Mouse (Mus musculus) MEL (cell line): Measurements from ENCODE around the gene Mrln. TPM values are rescaled to one million over a fixed set of nuclear protein-coding genes. Genes with fewer than 3 reads are reported as not detected.

Experiments
- DNase-seq: peaks from one replicate; pipeline ENCODE4 v3.0.0; 2011; ENCODE audit warnings: low read depth, low spot score
- H3K27ac ChIP-seq: 2 replicates; pipeline ENCODE4 v1.5.1; 2012; ENCODE audit warnings: low read depth, mild to moderate bottlenecking, control low read depth, low read length, moderate library complexity; ENCODE audit not compliant: control insufficient read depth
- H3K27me3 ChIP-seq, 2 experiments: fragments of 150-350 bp in 1 of 2; sonication (generic) in 1 of 2; 2 replicates each; pipeline ENCODE4 v1.6.1; 2012; ENCODE audit warnings: low read length in 2 of 2, mild to moderate bottlenecking in 2 of 2, improper control_type of control experiment in 1 of 2, moderate library complexity in 1 of 2; ENCODE audit not compliant: insufficient read depth in 2 of 2, control insufficient read depth in 1 of 2
- H3K36me3 ChIP-seq, 2 experiments: 2 replicates each; pipeline ENCODE4 v1.6.1; 2012 to 2014; ENCODE audit warnings: low read length in 2 of 2, improper control_type of control experiment in 1 of 2, inconsistent platforms in 1 of 2, mild to moderate bottlenecking in 1 of 2; ENCODE audit not compliant: insufficient read depth in 2 of 2, control insufficient read depth in 1 of 2
- H3K4me1 ChIP-seq, 2 experiments: fragments of 150-350 bp in 1 of 2; sonication (generic) in 1 of 2; 2 replicates each; pipeline ENCODE4 v1.6.1; 2012; ENCODE audit warnings: low read length in 2 of 2, improper control_type of control experiment in 1 of 2, mild to moderate bottlenecking in 1 of 2; ENCODE audit not compliant: insufficient read depth in 2 of 2, control insufficient read depth in 1 of 2
- H3K4me3 ChIP-seq, 2 experiments: fragments of 150-350 bp in 1 of 2; sonication (generic) in 1 of 2; 2 replicates each; pipeline ENCODE4 v1.5.1; 2012; ENCODE audit warnings: low read depth in 2 of 2, low read length in 2 of 2, mild to moderate bottlenecking in 2 of 2, moderate library complexity in 2 of 2, control low read depth in 1 of 2, improper control_type of control experiment in 1 of 2; ENCODE audit not compliant: control insufficient read depth in 1 of 2, insufficient read depth in 1 of 2
- H3K79me2 ChIP-seq: 2 replicates; pipeline ENCODE4 v1.6.1; 2012; ENCODE audit warnings: mild to moderate bottlenecking, low read length, moderate library complexity; ENCODE audit not compliant: control insufficient read depth, poor library complexity, insufficient read depth
- H3K9ac ChIP-seq: 2 replicates; pipeline ENCODE4 v1.6.1; 2012; ENCODE audit warnings: low read depth, mild to moderate bottlenecking, control low read depth, low read length, moderate library complexity; ENCODE audit not compliant: control insufficient read depth, poor library complexity, severe bottlenecking
- H3K9me3 ChIP-seq: fragments of 150-350 bp; sonication (generic); replicated peaks from 2 replicates; pipeline ENCODE4 v1.6.1; 2012; ENCODE audit warnings: mild to moderate bottlenecking, low read length, improper control_type of control experiment, moderate library complexity; ENCODE audit not compliant: insufficient read depth
- CHD1 ChIP-seq: IDR thresholded peaks from 2 replicates; pipeline ENCODE4 v1.6.1; 2012; ENCODE audit warnings: low read depth, mild to moderate bottlenecking, inconsistent platforms, low read length, improper control_type of control experiment
- CHD2 ChIP-seq: IDR thresholded peaks from 2 replicates; pipeline ENCODE4 v1.6.1; 2011; ENCODE audit warnings: low read length, improper control_type of control experiment
- CTCF ChIP-seq, 3 experiments: IDR thresholded peaks in 2 of 3; conservative IDR thresholded peaks in 1 of 3; 2 replicates each; pipeline ENCODE4 v1.5.1; 2011 to 2012; ENCODE audit warnings: low read length in 3 of 3, low read depth in 2 of 3, mild to moderate bottlenecking in 2 of 3, improper control_type of control experiment in 1 of 3, inconsistent platforms in 1 of 3, mixed read lengths in 1 of 3, moderate library complexity in 1 of 3; ENCODE audit not compliant: control insufficient read depth in 1 of 3, insufficient read depth in 1 of 3, poor library complexity in 1 of 3, severe bottlenecking in 1 of 3
- E2F4 ChIP-seq: IDR thresholded peaks from 2 replicates; pipeline ENCODE4 v1.6.1; 2011; ENCODE audit warnings: low read depth, low read length, improper control_type of control experiment, borderline replicate concordance
- ETS1 ChIP-seq: IDR thresholded peaks from 2 replicates; pipeline ENCODE4 v1.6.1; 2012; ENCODE audit warnings: low read depth, mild to moderate bottlenecking, inconsistent platforms, low read length, improper control_type of control experiment, moderate library complexity
- GATA1 ChIP-seq: IDR thresholded peaks from 2 replicates; pipeline ENCODE4 v1.6.1; 2011; ENCODE audit warnings: low read depth, low read length, improper control_type of control experiment
- JUND ChIP-seq: IDR thresholded peaks from 2 replicates; pipeline ENCODE4 v1.6.1; 2011; ENCODE audit warnings: low read depth, mild to moderate bottlenecking, improper control_type of control experiment, low read length
- KAT2A ChIP-seq: conservative IDR thresholded peaks from 2 replicates; pipeline ENCODE4 v1.6.1; 2012; ENCODE audit warnings: low read depth, low read length, improper control_type of control experiment, inconsistent platforms
- MAZ ChIP-seq: IDR thresholded peaks from 2 replicates; pipeline ENCODE4 v1.6.1; 2012; ENCODE audit warnings: low read depth, mild to moderate bottlenecking, inconsistent platforms, low read length, improper control_type of control experiment
- MXI1 ChIP-seq: IDR thresholded peaks from 2 replicates; pipeline ENCODE4 v1.6.1; 2011; ENCODE audit warnings: mild to moderate bottlenecking, low read depth, low read length, improper control_type of control experiment
- POLR2A ChIP-seq, 2 experiments: IDR thresholded peaks; 2 replicates each; pipeline ENCODE4 v1.6.1; 2011 to 2012; ENCODE audit warnings: low read length in 2 of 2, mild to moderate bottlenecking in 2 of 2, control low read depth in 1 of 2, improper control_type of control experiment in 1 of 2, low read depth in 1 of 2, moderate library complexity in 1 of 2; ENCODE audit not compliant: control insufficient read depth in 1 of 2, insufficient read depth in 1 of 2, poor library complexity in 1 of 2
- RCOR1 ChIP-seq: IDR thresholded peaks from 2 replicates; pipeline ENCODE4 v1.6.1; 2012; ENCODE audit warnings: low read depth, mild to moderate bottlenecking, inconsistent platforms, low read length, improper control_type of control experiment
- SIN3A ChIP-seq: IDR thresholded peaks from 2 replicates; pipeline ENCODE4 v1.6.1; 2012; ENCODE audit warnings: low read length, improper control_type of control experiment, inconsistent platforms
- TAL1 ChIP-seq: IDR thresholded peaks from 2 replicates; pipeline ENCODE4 v1.6.1; 2012; ENCODE audit warnings: mild to moderate bottlenecking, inconsistent platforms, low read length, moderate library complexity, mixed read lengths
- UBTF ChIP-seq: IDR thresholded peaks from 2 replicates; pipeline ENCODE4 v1.6.1; 2012; ENCODE audit warnings: low read depth, mild to moderate bottlenecking, inconsistent platforms, low read length, improper control_type of control experiment, moderate library complexity, borderline replicate concordance; ENCODE audit not compliant: insufficient read depth
- USF1 ChIP-seq: IDR thresholded peaks from 2 replicates; pipeline ENCODE4 v1.6.1; 2014; ENCODE audit warnings: low read depth, mild to moderate bottlenecking, inconsistent platforms, low read length, improper control_type of control experiment, moderate library complexity
- polyA plus RNA-seq, 2 experiments: library from polyadenylated mRNA; stranded (reverse) in 1 of 2; unstranded in 1 of 2; fragments of >175 nt in 1 of 2; fragments of >200 nt in 1 of 2; gene quantifications; 2 replicates each; pipeline versions ENCODE4 v1.2.1 to v1.2.4; 2012; ENCODE audit warnings: low replicate concordance in 2 of 2, low read depth in 1 of 2; ENCODE audit not compliant: insufficient read length in 2 of 2, insufficient read depth in 1 of 2, missing spikeins in 1 of 2
- total RNA-seq: library from RNA; depleted of rRNA; stranded (reverse); fragments of 300-350 nt; gene quantifications from 2 replicates; pipeline ENCODE4 v1.2.3, GENCODE M21; 2012

Mrln gene
- total and polyA plus RNA-seq, 3 experiments = not detected

DNA sequence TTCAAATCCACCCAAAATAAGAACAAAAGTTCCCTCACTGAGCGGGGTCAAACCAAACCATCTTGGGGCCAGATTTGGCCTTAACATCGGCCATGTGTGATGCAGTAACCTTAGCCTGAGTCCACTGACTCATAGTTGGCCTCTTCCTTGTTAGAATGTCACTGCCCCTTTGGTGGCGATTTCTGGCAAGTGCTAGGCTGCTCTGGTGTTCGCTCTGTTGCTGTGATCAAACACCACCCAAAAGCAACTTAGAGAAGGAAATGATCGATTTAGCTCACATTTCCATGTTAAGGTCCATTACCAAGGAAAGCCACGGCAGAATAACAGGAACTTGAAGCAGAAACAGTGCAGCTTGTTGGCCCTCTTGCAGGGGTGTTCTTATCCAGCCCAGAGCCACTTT, 46.3 kb downstream of the Mrln start (continued):
- TF ChIP-seq CHD1 = no peak

DNA sequence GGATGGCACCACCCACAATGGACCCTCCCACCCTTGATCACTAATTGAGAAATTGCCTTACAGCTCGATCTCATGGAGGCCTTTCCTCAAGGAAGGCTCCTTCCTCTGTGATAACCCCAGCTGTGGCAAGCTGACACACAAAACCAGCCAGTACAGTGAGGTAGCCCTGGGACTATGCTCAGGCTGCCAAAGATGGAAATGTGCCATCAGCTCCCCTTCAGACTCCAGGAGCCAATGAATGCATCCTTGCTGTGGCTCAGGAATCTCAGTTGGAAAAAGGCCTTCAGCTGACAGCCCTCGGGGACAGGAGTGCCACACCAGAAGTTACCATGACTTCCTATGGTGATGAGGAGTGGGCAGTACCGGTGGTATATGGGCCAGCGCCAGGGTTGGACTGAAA, 50.2 kb downstream of the Mrln start:
- Histone ChIP-seq H3K79me2 (no peaks in the 10 kb centered on the region), H3K27me3 (no peaks in the 10 kb centered on the region; a peak in 1 of 4 replicates), H3K9ac (no peak overlapping the region), H3K36me3 (no peaks in the 10 kb centered on the region), H3K9me3 (no peaks in the 10 kb centered on the region), H3K27ac (no peak overlapping the region), H3K4me3 (no peak overlapping the region), H3K4me1 (peaks cover 0 to 3% of the 10 kb centered on the region in 2 experiments; a peak in 1 of 4 replicates)
- DNase-seq = no peak
- TF ChIP-seq ETS1 (no peak), TAL1 (no peak), CHD1 (no peak)

DNA sequence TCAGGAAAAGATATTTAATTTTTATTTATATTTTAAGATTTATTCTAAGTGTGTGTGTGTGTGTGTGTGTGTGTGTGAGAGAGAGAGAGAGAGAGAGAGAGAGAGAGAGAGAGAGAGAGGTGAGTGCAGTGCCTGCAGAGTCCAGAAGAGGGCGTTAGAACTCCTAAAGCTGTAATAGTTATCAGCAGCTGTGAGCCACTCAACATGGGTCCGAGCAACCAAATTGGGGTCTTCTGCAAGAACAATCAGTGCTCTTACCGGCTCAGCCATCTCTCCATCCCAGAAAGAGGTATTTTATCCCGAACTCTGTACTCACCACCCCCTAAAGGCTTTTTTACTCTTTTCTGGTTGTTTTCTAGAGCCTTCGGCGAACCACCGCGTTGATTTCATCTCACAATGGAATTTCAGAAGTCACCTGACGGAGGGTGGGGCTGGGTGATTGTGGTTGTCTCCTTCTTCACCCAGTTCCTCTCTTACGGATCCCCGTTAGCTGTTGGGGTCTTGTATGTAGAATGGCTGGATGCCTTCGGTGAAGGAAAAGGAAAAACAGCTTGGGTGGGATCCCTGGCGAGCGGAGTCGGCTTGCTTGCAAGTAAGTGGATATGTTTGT, 51.2 kb downstream of the Mrln start:
- H3K27ac ChIP-seq = no peak overlapping the region
- peaks cover 0 to 3% of the 10 kb centered on the region in 2 experiments; a peak in 1 of 4 replicates for H3K4me1 ChIP-seq
- TF ChIP-seq UBTF (no peak), USF1 (no peak), ETS1 (no peak), CTCF (IDR thresholded peaks at IDR 0.05 in 2 of 3, conservative IDR thresholded peaks at IDR 0.05 in 1 of 3; ENCODE audit: control insufficient read depth in 1 of 3, insufficient read depth in 1 of 3, low read depth in 2 of 3, low read length in 3 of 3, poor library complexity in 1 of 3, severe bottlenecking in 1 of 3) (no peak), SIN3A (no peak), CHD2 (no peak), MXI1 (no peak), GATA1 (no peak), MAZ (no peak), KAT2A (no peak), E2F4 (no peak), POLR2A (IDR thresholded peaks at IDR 0.05; ENCODE audit: control insufficient read depth in 1 of 2, insufficient read depth in 1 of 2, low read depth in 1 of 2, low read length in 2 of 2, poor library complexity in 1 of 2) (no peak), RCOR1 (no peak), TAL1 (no peak), JUND (no peak)
- no peak overlapping the region for H3K4me3 ChIP-seq
- H3K9me3 ChIP-seq = no peaks in the 10 kb centered on the region
- H3K79me2 ChIP-seq = no peaks in the 10 kb centered on the region
- H3K27me3 ChIP-seq = no peaks in the 10 kb centered on the region; a peak in 1 of 4 replicates
- no peaks in the 10 kb centered on the region for H3K36me3 ChIP-seq
- DNase-seq = no peak
- H3K9ac ChIP-seq = no peak overlapping the region
